Mouse (Mus musculus) heart, postnatal 14 days (tissue): ENCODE measurements at regions not wholly inside any gene's neighbourhood (a gene's known extent, or its start where the extent isn't known, plus 50 kb on each side); places are given as distances from the start of the nearest gene placed in this dataset.

Experiments
- DNase-seq, 2 experiments: peaks; one replicate each; pipeline ENCODE4 v3.0.0; 2021 to 2022
- intact Hi-C: fragments of 180-260 bp; cut with DNase I; formaldehyde crosslinking; loops from one replicate; pipeline ENCODE4 v1.15.1; 2025

- intact Hi-C loops: no loop called here
- no peak for DNase-seq
Observed at GRCm38 (mm10) chr5:46338461-46338860, 481.0 kb upstream of the Lcorl start.

- intact Hi-C loops: no loop called here
- DNase-seq: no peak
Observed at GRCm38 (mm10) chr5:46330880-46331279, 473.5 kb upstream of the Lcorl start.
